Mouse (Mus musculus): ENCODE measurements at regions not wholly inside any gene's neighbourhood (a gene's known extent, or its start where the extent isn't known, plus 50 kb on each side); places are given as distances from the start of the nearest gene placed in this dataset.

- no peak for DNase-seq (ENCODE audit: low spot score)
These were observed 60.8 kb downstream of the Mis18a start for GRCm38 (mm10) chr16:90666271-90666986.

- no peak for DNase-seq (ENCODE audit: low spot score)
These were observed 63.1 kb downstream of the Mis18a start for GRCm38 (mm10) chr16:90664086-90664485.

- DNase-seq (ENCODE audit: low spot score): no peak
These were observed 69.2 kb downstream of the Mis18a start for GRCm38 (mm10) chr16:90658050-90658449.

- DNase-seq (ENCODE audit: low spot score): no peak
These were observed 70.2 kb downstream of the Mis18a start for GRCm38 (mm10) chr16:90657027-90657426.

GRCm38 (mm10) chr16:90656571-90657011 lies 70.6 kb downstream of the Mis18a start:
- DNase-seq (ENCODE audit: low spot score): no peak

- no peak for DNase-seq (ENCODE audit: low spot score)
These were observed 72.4 kb downstream of the Mis18a start for GRCm38 (mm10) chr16:90654853-90655252.

- no peak for DNase-seq (ENCODE audit: low spot score)
These were observed 74.4 kb downstream of the Mis18a start for GRCm38 (mm10) chr16:90652821-90653220.

- DNase-seq (ENCODE audit: low spot score): no peak
These were observed 79.0 kb downstream of the Mis18a start for GRCm38 (mm10) chr16:90648161-90648560.

GRCm38 (mm10) chr16:90642671-90643070 lies 84.5 kb downstream of the Mis18a start:
- no peak for DNase-seq (ENCODE audit: low spot score)

- DNase-seq (ENCODE audit: low spot score): no peak
These were observed 92.0 kb downstream of the Mis18a start for GRCm38 (mm10) chr16:90635216-90635615.

GRCm38 (mm10) chr16:90629976-90630375 lies 97.2 kb downstream of the Mis18a start:
- no peak for DNase-seq (ENCODE audit: low spot score)

- no peak for DNase-seq (ENCODE audit: low spot score)
These were observed 97.9 kb downstream of the Mis18a start for GRCm38 (mm10) chr16:90629121-90629930.

GRCm38 (mm10) chr16:90628605-90629120 lies 98.5 kb downstream of the Mis18a start:
- DNase-seq (ENCODE audit: low spot score): peak; percentile 20

- no peak for DNase-seq (ENCODE audit: low spot score)
These were observed 101.1 kb downstream of the Mis18a start for GRCm38 (mm10) chr16:90626035-90626670.

- no peak for DNase-seq (ENCODE audit: low spot score)
These were observed 101.7 kb downstream of the Mis18a start for GRCm38 (mm10) chr16:90625301-90626034.

- DNase-seq (ENCODE audit: low spot score): peak; percentile 76
These were observed 103.1 kb downstream of the Mis18a start for GRCm38 (mm10) chr16:90624039-90624625.

GRCm38 (mm10) chr16:90622677-90623225 lies 104.5 kb downstream of the Mis18a start:
- DNase-seq (ENCODE audit: low spot score): no peak

GRCm38 (mm10) chr16:90621761-90622411 lies 105.3 kb downstream of the Mis18a start:
- DNase-seq (ENCODE audit: low spot score): no peak

- no peak for DNase-seq (ENCODE audit: low spot score)
These were observed 107.5 kb downstream of the Mis18a start for GRCm38 (mm10) chr16:90619565-90620311.

GRCm38 (mm10) chr16:90615791-90616190 lies 111.4 kb downstream of the Mis18a start:
- DNase-seq (ENCODE audit: low spot score): peak; percentile 17

All from urinary bladder, postnatal 14 days (tissue).